Mouse (Mus musculus) bone marrow, adult 2 months (tissue): Measurements from ENCODE around the gene Nav3.

Source experiments
- CTCF ChIP-seq: fragments of 200-500 bp; IDR thresholded peaks from 2 replicates; pipeline ENCODE4 v1.5.1; 2011; ENCODE audit warnings: low read length, control low read depth; ENCODE audit not compliant: control insufficient read depth, insufficient read depth
- POLR2A ChIP-seq: fragments of 200-500 bp; IDR thresholded peaks from 2 replicates; pipeline ENCODE4 v1.6.1; 2011; ENCODE audit warnings: low read depth, mild to moderate bottlenecking, control low read depth, low read length, borderline replicate concordance; ENCODE audit not compliant: control insufficient read depth

GRCm38 (mm10) chr10:110085156-110085555, 370.8 kb downstream of the Nav3 start:
- TF ChIP-seq POLR2A = no peak
- TF ChIP-seq CTCF = no peak
